9 mouse cellular contexts compared by ENCODE assay signal in the genomic region with DNA sequence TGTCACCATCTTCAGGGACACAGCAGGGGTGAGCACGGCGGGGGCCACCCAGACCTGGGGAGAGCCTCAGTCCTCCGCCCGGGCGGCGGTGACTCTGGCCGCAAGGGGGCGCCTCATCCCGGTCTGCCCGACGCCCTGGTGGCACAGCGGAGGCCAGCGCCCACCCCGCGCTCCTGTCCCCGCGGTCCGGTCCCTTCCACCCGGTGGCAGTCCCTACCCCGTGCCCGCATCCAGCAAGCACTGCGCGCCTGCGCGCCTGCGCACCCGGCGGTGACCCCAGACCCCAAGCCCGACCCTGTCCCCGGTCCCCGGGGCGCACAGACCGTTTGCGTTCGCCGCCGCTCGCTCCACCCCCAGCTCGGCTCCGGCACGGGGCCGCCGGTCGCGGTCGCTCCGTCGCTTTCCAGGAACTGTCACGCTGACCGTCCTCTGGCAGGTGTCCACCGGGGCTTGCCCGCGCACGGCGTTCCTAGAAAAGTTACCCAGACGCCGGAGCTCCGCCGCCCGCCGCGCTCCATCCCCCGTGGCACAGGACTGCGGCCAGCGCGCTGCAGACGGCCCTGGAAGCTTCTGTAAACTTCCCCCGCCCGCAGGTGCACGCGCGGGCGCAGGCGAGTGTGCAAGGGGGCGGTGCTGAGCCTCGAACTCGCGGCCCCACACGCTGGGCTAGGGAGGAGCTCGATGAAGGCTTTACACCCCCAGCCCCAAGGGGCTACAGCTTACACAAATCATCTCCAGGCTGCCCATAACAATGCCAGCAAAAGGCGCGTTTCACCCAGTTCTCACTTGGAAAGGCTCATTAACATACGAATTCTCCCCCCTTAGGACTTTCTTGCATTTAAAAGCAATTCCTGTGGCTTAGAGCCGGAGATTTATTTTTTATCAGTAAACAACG.
A peak's percentile ranks its signal among the peaks of the same experiment; 100 is the strongest.
DNase-seq lines count a peak whose midpoint lies in the region; ATAC-seq lines count a peak whose summit lies in the region.
"Had no signal": no experiment of that assay in that cellular context is flagged by ENCODE, and none has a peak within 500 bp of the region (broad histone marks: within the 10 kb centered on the region; RNA-seq: fewer than 3 reads in every experiment).

No protein-coding gene starts in this region.

- peak overlapping the region; percentile 72 for H3K9ac ChIP-seq in embryonic facial prominence, embryonic 11.5 days (replicated peaks; ENCODE audit: low read length)
- H3K9ac ChIP-seq in limb, embryonic 15.5 days: peak overlapping the region; percentile 65
- peak overlapping the region; percentile 78 for H3K9ac ChIP-seq in midbrain, embryonic 16.5 days (ENCODE audit: low read depth, low read length)

- peak overlapping the region; percentile 98 for H3K4me2 ChIP-seq in embryonic facial prominence, embryonic 11.5 days (ENCODE audit: low read depth, low read length)
- peak overlapping the region; percentile 81 for H3K4me2 ChIP-seq in limb, embryonic 15.5 days
- peak overlapping the region; percentile 96 for H3K4me2 ChIP-seq in midbrain, embryonic 16.5 days (ENCODE audit: low read length)

- no peaks in the 10 kb centered on the region for H3K36me3 ChIP-seq in embryonic facial prominence, embryonic 11.5 days (replicated peaks; ENCODE audit: control insufficient read depth, insufficient read depth, low read depth, low read length)
- H3K36me3 ChIP-seq in limb, embryonic 15.5 days: peaks cover 5% of the 10 kb centered on the region; the same call in 1 of the 2 replicates
- no peaks in the 10 kb centered on the region for H3K36me3 ChIP-seq in midbrain, embryonic 16.5 days (ENCODE audit: control insufficient read depth, insufficient read depth, low read length)
- H3K36me3 ChIP-seq: G1E had no signal

- DNase-seq in 3T3-L1 (ENCODE audit: low read depth, low spot score): peak; percentile 53
- DNase-seq in adrenal gland, postnatal 36 days: peak; percentile 92 to 95
- peak; percentile 71 for DNase-seq in embryonic facial prominence, embryonic 11.5 days (ENCODE audit: low spot score)
- peak; percentile 89 to 92 for DNase-seq in heart, adult 18-20 months
- DNase-seq in kidney, adult 18-20 months: peak; percentile 90
- peak; percentile 47 to 75 for DNase-seq in spleen, adult 18-20 months

- no peaks in the 10 kb centered on the region for H3K9me3 ChIP-seq in embryonic facial prominence, embryonic 11.5 days (replicated peaks; ENCODE audit: control insufficient read depth, low read length)
- no peaks in the 10 kb centered on the region for H3K9me3 ChIP-seq in limb, embryonic 15.5 days
- no peaks in the 10 kb centered on the region for H3K9me3 ChIP-seq in midbrain, embryonic 16.5 days (replicated peaks; ENCODE audit: control insufficient read depth, low read length, poor library complexity, severe bottlenecking)

- peak overlapping the region; percentile 71 for H3K4me3 ChIP-seq in embryonic facial prominence, embryonic 11.5 days (ENCODE audit: low read depth, low read length)
- peak overlapping the region; percentile 51 for H3K4me3 ChIP-seq in limb, embryonic 15.5 days
- peak overlapping the region; percentile 76 for H3K4me3 ChIP-seq in midbrain, embryonic 16.5 days (ENCODE audit: low read depth, low read length)

- no peaks in the 10 kb centered on the region for H3K4me1 ChIP-seq in embryonic facial prominence, embryonic 11.5 days (ENCODE audit: control insufficient read depth, insufficient read depth, low read length)
- H3K4me1 ChIP-seq in limb, embryonic 15.5 days: peaks cover 62% of the 10 kb centered on the region
- peaks cover 13% of the 10 kb centered on the region; the same call in 1 of the 2 replicates for H3K4me1 ChIP-seq in midbrain, embryonic 16.5 days (ENCODE audit: control insufficient read depth, insufficient read depth, low read length)

- H3K27ac ChIP-seq in embryonic facial prominence, embryonic 11.5 days (replicated peaks; ENCODE audit: low read depth, low read length): peak overlapping the region; percentile 65
- peak overlapping the region; percentile 92 for H3K27ac ChIP-seq in limb, embryonic 15.5 days
- peak overlapping the region; percentile 54 for H3K27ac ChIP-seq in midbrain, embryonic 16.5 days (ENCODE audit: low read length)

- peak; percentile 82 for ATAC-seq in embryonic facial prominence, embryonic 11.5 days (replicated peaks; ENCODE audit: insufficient number of reproducible peaks, low FRiP score, low TSS enrichment, low read depth)
- ATAC-seq in limb, embryonic 15.5 days (ENCODE audit: insufficient number of reproducible peaks, low FRiP score, low TSS enrichment, low read depth): peak; percentile 75
- peak; percentile 90 for ATAC-seq in midbrain, embryonic 16.5 days

- under 1% methylated on average over 76 of the region's 85 CpGs for WGBS in embryonic facial prominence, embryonic 11.5 days
- WGBS in limb, embryonic 15.5 days: under 1% methylated on average over 72 of the region's 85 CpGs
- under 1% methylated on average over 85 of the region's 85 CpGs for WGBS in midbrain, embryonic 16.5 days

- no peaks in the 10 kb centered on the region for H3K27me3 ChIP-seq in embryonic facial prominence, embryonic 11.5 days (ENCODE audit: control insufficient read depth, insufficient read depth, low read length)
- H3K27me3 ChIP-seq in limb, embryonic 15.5 days: no peaks in the 10 kb centered on the region
- peaks cover 12% of the 10 kb centered on the region for H3K27me3 ChIP-seq in midbrain, embryonic 16.5 days (ENCODE audit: control insufficient read depth, insufficient read depth, low read depth, low read length)

Comparison
In these comparisons a context has a peak if more than half of its experiments do, and no peak if none do; other contexts are left out.
1. Peak in every context shown above with its lines: DNase-seq, ATAC-seq, H3K4me3 ChIP-seq and H3K27ac ChIP-seq.